Mouse (Mus musculus) E14TG2a.4 (cell line): ENCODE results near the gene Ccdc155.

Experiments used
- CTCF ChIP-seq: conservative IDR thresholded peaks from 2 replicates; pipeline ENCODE4 v1.5.1; 2014; ENCODE audit warnings: low read length
- NANOG ChIP-seq: IDR thresholded peaks from 2 replicates; pipeline ENCODE4 v1.6.1; 2014; ENCODE audit warnings: borderline replicate concordance, low read length, mixed read lengths
- POU5F1 ChIP-seq: IDR thresholded peaks from 2 replicates; pipeline ENCODE4 v1.6.1; 2014; ENCODE audit warnings: low read length, borderline replicate concordance

- no peak for TF ChIP-seq CTCF
- TF ChIP-seq POU5F1, result no peak
- no peak for TF ChIP-seq NANOG
Observed at GRCm38 (mm10) chr7:45175398-45175797, 29.3 kb downstream of the Ccdc155 start.
